Mouse (Mus musculus): ENCODE measurements around the gene Syt12.
"Not testable (repeated sequence)": the region's sequence is repeated elsewhere in the genome, so short reads cannot be mapped to it uniquely, and the experiment has no call there.

Gene Syt12

GRCm38 (mm10) chr19:4487877-4488276, 10.6 kb upstream of the Syt12 start:
- DNase-seq, result no peak

- peak; percentile 51 for DNase-seq
Measured at GRCm38 (mm10) chr19:4485006-4485405, 7.8 kb upstream of the Syt12 start.

DNA sequence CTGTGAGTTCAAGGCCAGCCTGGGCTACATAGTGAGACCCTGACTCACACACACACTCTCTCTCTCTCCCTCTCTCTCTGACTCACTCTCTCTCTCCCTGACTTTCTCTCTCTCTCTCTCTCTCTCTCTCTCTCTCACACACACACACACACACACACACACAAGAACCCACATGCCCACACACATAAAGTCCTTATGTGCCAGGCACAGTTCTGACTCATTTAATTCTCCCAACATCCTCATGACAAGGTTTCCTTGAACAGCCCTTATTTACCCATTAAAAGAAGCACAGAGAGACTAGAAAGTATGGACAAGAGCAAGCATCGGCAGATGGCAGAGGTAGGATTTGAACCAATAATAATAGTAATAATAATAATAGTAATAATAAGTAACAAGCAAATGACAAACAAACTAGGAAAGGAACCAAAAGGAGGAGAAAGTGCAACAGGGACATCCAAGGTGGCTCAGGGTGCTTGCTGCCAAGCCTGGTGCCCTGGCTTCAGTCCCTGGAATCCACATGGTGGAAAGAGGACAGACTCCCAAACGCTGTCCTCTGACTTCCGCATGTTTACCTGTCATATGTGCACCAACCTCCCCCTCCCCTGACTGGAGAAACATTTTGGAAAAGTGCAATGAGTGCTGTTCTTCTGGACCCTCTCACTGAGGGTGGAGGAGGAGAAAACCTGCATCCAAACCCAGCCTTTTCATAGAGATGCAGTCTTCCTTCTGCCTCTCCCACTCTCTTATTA, 5.0 kb upstream of the Syt12 start:
- no peak for DNase-seq

DNA sequence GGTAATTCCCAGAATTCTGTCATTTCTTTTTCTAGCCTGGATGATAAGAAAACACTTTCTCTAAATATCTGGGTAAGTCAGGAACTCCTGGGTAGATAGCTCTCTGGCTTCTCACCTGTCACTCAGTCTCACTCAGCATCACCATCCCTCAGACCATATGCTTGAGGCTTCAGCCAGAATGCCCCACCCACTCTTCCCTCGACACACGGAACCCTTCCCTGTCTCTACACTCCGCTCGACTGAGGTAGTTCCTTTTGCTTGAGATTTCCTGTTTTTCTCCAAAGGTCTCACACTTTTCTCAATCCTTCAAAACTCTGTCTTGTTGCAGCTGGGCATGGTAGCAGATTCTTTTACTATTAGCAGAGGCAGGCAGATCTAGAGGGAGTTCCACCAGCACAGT, 4.1 kb upstream of the Syt12 start:
- DNase-seq, result no peak

DNA sequence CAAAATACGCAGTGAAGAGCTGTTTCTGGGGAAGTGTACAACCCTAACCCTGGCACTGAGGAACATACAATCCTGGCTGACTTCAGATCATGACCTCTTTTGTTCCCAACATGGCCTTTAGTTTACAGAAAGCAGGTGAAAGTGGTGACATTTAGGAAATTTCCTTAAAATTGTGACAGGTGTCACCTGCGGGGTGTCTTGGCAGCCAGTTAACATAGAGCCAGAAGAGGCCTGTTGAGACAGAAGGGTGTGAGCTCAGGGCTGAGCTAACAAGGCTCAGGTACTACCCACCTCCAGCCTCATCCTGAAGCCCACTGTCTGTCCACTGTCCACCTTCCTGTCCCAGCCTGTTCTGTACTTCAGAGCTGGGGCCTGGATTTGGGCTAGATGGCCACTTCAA, 2.8 kb upstream of the Syt12 start:
- no peak for DNase-seq

DNA sequence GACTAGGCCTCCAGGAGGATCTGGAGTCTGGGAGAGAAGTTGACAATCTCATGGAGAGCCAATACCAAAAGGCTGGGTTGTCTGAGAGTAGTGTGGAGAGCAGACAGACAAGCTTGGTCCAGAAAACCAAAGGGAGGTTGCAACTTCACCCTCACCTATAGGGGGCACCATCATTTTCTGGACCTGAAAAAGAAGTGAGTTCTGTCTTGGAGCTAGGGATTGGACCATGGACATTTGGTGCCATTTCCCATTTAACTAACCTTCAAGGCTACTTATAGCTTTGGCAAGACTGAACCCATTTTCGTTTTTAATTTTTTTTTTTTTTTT, 906 bp upstream of the Syt12 start:
- DNase-seq, result no peak

GRCm38 (mm10) chr19:4476601-4477257, 518 bp downstream of the Syt12 start:
- peak; percentile 60 for DNase-seq

DNA sequence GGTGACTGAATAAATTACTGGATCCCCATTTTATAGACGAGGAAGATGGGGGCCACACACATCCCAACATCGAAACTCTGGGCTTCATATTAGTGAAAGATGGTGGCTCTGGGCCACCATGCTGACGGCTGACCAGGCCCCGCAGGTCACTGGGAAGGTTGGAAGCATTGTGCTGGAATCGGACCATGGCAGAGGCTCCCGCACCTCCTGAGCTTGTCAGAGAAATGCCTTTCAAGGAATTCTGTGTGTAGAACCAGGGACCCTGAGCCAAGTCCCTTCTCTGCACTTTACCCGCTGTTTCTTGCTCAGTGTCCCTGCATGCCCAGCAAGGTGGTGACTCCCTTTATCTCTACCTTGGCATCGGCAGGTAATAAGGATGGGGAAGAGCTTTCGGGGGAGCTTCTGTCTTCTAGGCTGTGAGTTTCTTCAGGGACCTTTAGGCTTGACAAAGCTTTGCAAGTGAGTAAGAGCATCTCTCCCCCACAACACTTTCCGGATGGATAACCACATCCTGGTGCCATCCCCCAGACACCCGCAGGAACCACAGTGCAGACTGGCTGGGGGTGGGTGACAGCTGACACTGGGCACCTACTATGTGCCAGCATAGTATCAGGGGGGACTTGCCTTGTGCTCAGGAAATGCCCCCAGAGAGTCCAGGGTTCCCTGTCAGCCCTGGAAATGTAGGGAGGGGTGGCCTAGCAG, 1.9 kb downstream of the Syt12 start:
- no peak for DNase-seq

DNA sequence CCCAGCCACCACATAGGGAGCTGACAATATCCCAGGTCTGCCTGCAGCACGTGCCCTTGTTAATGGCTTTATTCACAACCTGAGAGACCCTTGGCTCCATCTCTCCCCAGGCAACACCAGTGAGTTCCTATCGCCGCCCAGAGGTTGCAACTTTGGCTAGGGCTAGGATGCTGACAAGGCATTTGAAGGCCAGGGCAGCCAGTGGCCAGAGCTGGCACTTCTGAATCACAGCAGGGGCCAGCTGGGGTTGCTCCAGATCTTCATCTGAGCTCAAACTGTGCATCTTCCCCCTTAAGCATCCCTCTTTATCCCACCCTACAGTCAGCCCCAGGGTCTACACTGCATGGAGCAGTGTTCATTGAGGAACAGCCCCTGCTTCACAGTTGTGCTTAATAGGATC, 2.5 kb downstream of the Syt12 start:
- no peak for DNase-seq

- DNase-seq, result no peak
Measured at GRCm38 (mm10) chr19:4473549-4473948, 3.7 kb downstream of the Syt12 start.

GRCm38 (mm10) chr19:4468363-4468762, 8.9 kb downstream of the Syt12 start:
- no peak for DNase-seq

DNA sequence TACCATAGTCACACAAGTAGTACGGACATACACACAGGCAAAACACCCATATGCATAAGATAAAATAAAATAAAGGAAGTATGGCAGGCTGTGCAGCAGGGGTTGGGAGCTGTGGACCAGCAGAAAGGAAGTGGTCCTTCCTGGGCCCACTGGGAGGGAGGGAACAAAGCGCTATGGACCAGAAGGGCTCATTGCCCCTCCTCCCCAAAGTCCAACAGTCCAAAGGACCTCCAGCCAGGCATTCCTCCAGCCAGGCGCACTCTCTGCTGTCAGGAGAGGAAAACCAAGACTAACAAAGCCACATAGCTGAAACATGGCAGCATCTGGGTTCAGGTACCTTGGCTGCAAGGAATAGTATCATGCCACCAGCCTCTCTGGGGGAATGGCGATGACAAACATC, 12.6 kb downstream of the Syt12 start:
- DNase-seq, result peak; percentile 29

GRCm38 (mm10) chr19:4461981-4462380, 15.3 kb downstream of the Syt12 start:
- no peak for DNase-seq

- peak; percentile 59 for DNase-seq
Measured at GRCm38 (mm10) chr19:4456227-4456626, 21.0 kb downstream of the Syt12 start.

DNA sequence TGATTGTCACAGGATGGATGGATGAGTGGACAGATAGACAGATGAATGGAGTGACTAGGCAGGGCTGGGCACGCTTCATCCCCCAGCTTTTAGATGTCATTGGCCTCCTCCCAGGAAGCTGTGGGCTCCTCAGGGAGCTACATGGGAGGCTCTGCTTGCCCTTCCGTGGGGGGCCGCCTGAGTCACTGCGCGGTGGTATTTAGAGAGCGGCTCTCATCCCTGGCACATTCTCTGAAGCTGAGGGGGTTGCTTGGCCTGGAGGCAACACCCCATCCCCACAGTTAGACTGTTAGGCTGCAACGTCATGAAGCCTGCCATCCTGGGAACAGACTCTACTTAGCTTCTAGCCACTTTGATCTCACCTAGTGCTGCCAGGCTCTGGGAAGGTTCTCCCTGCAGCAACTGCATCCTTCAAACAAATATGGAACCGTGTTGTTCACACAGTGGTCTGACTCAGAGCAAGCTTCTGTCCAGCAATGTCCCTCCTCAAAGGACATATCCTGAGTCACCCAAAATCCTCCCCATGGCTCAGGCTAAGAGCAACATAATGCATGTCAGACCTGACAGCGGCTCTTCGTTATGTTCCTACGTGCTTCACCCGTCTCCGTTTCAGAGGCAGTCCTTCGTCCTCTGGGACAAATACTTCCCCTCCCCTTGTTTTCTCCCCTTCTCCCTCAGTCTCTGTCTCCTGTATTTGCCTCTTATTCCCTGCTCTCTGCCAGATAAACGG, 22.0 kb downstream of the Syt12 start:
- DNase-seq, result no peak

GRCm38 (mm10) chr19:4454040-4454439, 23.2 kb downstream of the Syt12 start:
- DNase-seq, result not testable (repeated sequence)

- no peak for DNase-seq
Measured at GRCm38 (mm10) chr19:4452525-4452924, 24.7 kb downstream of the Syt12 start.

GRCm38 (mm10) chr19:4451965-4452364, 25.3 kb downstream of the Syt12 start:
- DNase-seq, result no peak

GRCm38 (mm10) chr19:4451098-4451497, 26.1 kb downstream of the Syt12 start:
- no peak for DNase-seq

DNA sequence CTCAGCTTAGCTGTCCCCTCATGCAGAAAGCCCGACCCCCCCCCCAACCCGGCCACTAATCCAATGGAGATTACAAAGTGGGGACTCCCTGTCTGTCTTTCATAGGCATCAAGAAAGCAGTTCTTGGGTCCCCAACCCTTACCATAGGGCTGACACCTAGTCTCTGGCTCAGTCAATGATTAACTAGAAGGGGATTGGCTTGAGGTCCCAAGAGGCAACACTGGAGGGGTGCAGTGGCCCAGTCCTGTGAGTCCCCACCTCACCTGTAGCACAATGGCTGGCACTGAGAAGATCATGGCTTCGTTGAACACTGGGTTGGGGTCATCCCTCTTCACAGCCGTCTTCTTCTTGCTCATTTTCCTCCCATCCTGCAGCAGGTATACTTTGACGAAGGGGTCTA, 26.6 kb downstream of the Syt12 start:
- no peak for DNase-seq

GRCm38 (mm10) chr19:4449230-4449629, 28.0 kb downstream of the Syt12 start:
- DNase-seq, result no peak

DNA sequence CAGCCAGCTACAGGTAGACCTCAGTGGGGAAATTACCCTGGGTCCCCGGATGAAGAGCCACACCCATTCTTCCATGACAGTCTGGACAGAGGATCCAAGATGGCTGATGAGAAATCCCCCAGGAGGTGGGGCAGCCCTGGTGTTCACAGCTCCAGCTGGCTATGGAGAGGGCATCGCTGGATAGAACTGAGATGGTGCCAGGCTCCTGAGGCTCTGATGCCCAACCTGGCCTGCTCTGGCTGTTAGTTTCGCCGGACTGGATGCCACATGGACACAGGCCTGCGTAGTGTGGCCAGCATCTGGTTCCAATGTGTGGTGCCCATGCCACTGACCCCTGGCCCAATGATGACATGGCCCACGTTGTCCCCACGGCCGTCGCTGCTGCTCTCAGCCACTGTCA, 29.8 kb downstream of the Syt12 start:
- no peak for DNase-seq

- no peak for DNase-seq
Measured at GRCm38 (mm10) chr19:4446661-4447420, 30.4 kb downstream of the Syt12 start.
